In genomic region chr6:31112293-31113077, GRCm38 (mm10) we compare ENCODE assay signal across 15 mouse cellular contexts.
A peak's percentile ranks its signal among the peaks of the same experiment; 100 is the strongest.
DNase-seq lines count a peak whose midpoint lies in the region; ATAC-seq and TF ChIP-seq lines count a peak whose summit lies in the region.
"Had no signal": no experiment of that assay in that cellular context is flagged by ENCODE, and none has a peak within 500 bp of the region (broad histone marks: within the 10 kb centered on the region; RNA-seq: fewer than 3 reads in every experiment).

No protein-coding gene starts in this region.

- H3K27me3 ChIP-seq in heart, embryonic 13.5 days (replicated peaks), result no peaks in the 10 kb centered on the region
- H3K27me3 ChIP-seq in C2C12 (ENCODE audit: control insufficient read depth, insufficient read depth, insufficient read length), result no peaks in the 10 kb centered on the region
- H3K27me3 ChIP-seq in liver, embryonic 12.5 days (replicated peaks), result no peaks in the 10 kb centered on the region
- H3K27me3 ChIP-seq in hindbrain, embryonic 16.5 days (replicated peaks; ENCODE audit: control insufficient read depth, insufficient read depth, low read length), result no peaks in the 10 kb centered on the region
- H3K27me3 ChIP-seq: midbrain, embryonic 13.5 days had no signal

- no peak for TF ChIP-seq POLR2A in bone marrow, adult 2 months (IDR thresholded peaks at IDR 0.05; ENCODE audit: borderline replicate concordance, control insufficient read depth, low read depth, low read length)

- H3ac ChIP-seq in C2C12 (ENCODE audit: control insufficient read depth, insufficient read length, low read depth), result peak overlapping the region; percentile 55

- H3K4me2 ChIP-seq in heart, embryonic 13.5 days, result no peak overlapping the region
- peak overlapping the region; percentile 55 for H3K4me2 ChIP-seq in liver, embryonic 12.5 days
- H3K4me2 ChIP-seq in hindbrain, embryonic 16.5 days (ENCODE audit: low read length), result no peak overlapping the region
- H3K4me2 ChIP-seq: hindbrain, embryonic 14.5 days; midbrain, embryonic 13.5 days had no signal

- peaks cover 94% of the 10 kb centered on the region for H3K79me3 ChIP-seq in C2C12 (ENCODE audit: low read depth)

- intact Hi-C loops in heart, postnatal 10 days (cut with DNase I), result no loop called here

- H3K79me2 ChIP-seq in C2C12 (ENCODE audit: control insufficient read depth, insufficient read depth), result peaks cover 99% of the 10 kb centered on the region

- ATAC-seq in heart, embryonic 13.5 days (ENCODE audit: extremely low read depth, insufficient number of reproducible peaks, low FRiP score, low TSS enrichment), result no peak
- peak; percentile 84 for ATAC-seq in liver, embryonic 12.5 days
- no peak for ATAC-seq in hindbrain, embryonic 16.5 days
- ATAC-seq: activated CD4-positive, CD25-positive, alpha-beta regulatory T cell, adult 4 months; forebrain, embryonic 16.5 days; midbrain, embryonic 13.5 days had no signal

- peak overlapping the region; percentile 44 for H3K27ac ChIP-seq in heart, embryonic 13.5 days (replicated peaks)
- peak overlapping the region; percentile 54 for H3K27ac ChIP-seq in bone marrow, adult 2 months (ENCODE audit: control insufficient read depth, insufficient read depth, low read depth, low read length, poor library complexity)
- peak overlapping the region; percentile 85 for H3K27ac ChIP-seq in liver, embryonic 12.5 days
- H3K27ac ChIP-seq in hindbrain, embryonic 16.5 days (ENCODE audit: low read depth, low read length), result no peak overlapping the region
- H3K27ac ChIP-seq: hindbrain, embryonic 14.5 days; midbrain, embryonic 13.5 days had no signal

- WGBS in heart, embryonic 13.5 days, result 64% methylated on average over 13 of the region's 13 CpGs
- WGBS in bone marrow, adult 2 months, result 54% methylated on average over 13 of the region's 13 CpGs
- WGBS in liver, embryonic 12.5 days (ENCODE audit: insufficient replicate concordance), result 67% methylated on average over 13 of the region's 13 CpGs
- WGBS in hindbrain, embryonic 16.5 days, result 74% methylated on average over 13 of the region's 13 CpGs

- H3K4me1 ChIP-seq in heart, embryonic 13.5 days, result peaks cover 59% of the 10 kb centered on the region
- H3K4me1 ChIP-seq in bone marrow, adult 2 months (ENCODE audit: control insufficient read depth, insufficient read depth, low read length), result peaks cover 9% of the 10 kb centered on the region
- H3K4me1 ChIP-seq in liver, embryonic 12.5 days, result peaks cover 76% of the 10 kb centered on the region
- H3K4me1 ChIP-seq in hindbrain, embryonic 16.5 days (ENCODE audit: control insufficient read depth, insufficient read depth, low read depth, low read length), result no peaks in the 10 kb centered on the region

- no peaks in the 10 kb centered on the region for H3K36me3 ChIP-seq in heart, embryonic 13.5 days
- H3K36me3 ChIP-seq in C2C12 (ENCODE audit: control insufficient read depth, insufficient read depth), result peaks cover 67% of the 10 kb centered on the region
- peaks cover 16% of the 10 kb centered on the region for H3K36me3 ChIP-seq in liver, embryonic 12.5 days
- no peaks in the 10 kb centered on the region for H3K36me3 ChIP-seq in hindbrain, embryonic 16.5 days (ENCODE audit: control insufficient read depth, insufficient read depth, low read length)
- H3K36me3 ChIP-seq: midbrain, embryonic 13.5 days had no signal

- peaks cover 9% of the 10 kb centered on the region; the same call in 1 of the 2 replicates for H3K9me3 ChIP-seq in heart, embryonic 13.5 days
- 0 out of 2 replicates have a peak, but pooled peaks cover 11% of the 10 kb centered on the region for H3K9me3 ChIP-seq in liver, embryonic 12.5 days (replicated peaks)
- H3K9me3 ChIP-seq in hindbrain, embryonic 16.5 days (ENCODE audit: control insufficient read depth, low read length), result peaks cover 8% of the 10 kb centered on the region; the same call in 1 of the 2 replicates

- no peak overlapping the region for H3K4me3 ChIP-seq in heart, embryonic 13.5 days
- H3K4me3 ChIP-seq in C2C12 (ENCODE audit: insufficient read depth, poor library complexity, severe bottlenecking), result no peak overlapping the region
- no peak overlapping the region for H3K4me3 ChIP-seq in bone marrow, adult 2 months (replicated peaks; ENCODE audit: control insufficient read depth, low read depth, low read length)
- no peak overlapping the region for H3K4me3 ChIP-seq in liver, embryonic 12.5 days
- H3K4me3 ChIP-seq in hindbrain, embryonic 16.5 days (ENCODE audit: low read length), result no peak overlapping the region
- H3K4me3 ChIP-seq: midbrain, embryonic 13.5 days had no signal

- peak overlapping the region; percentile 8; the same call in 1 of the 2 replicates for H3K9ac ChIP-seq in heart, embryonic 13.5 days
- peak overlapping the region; percentile 51; the same call in 1 of the 2 replicates for H3K9ac ChIP-seq in liver, embryonic 12.5 days
- no peak overlapping the region for H3K9ac ChIP-seq in hindbrain, embryonic 16.5 days (ENCODE audit: low read depth, low read length)
- H3K9ac ChIP-seq: hindbrain, embryonic 14.5 days; midbrain, embryonic 13.5 days had no signal

- TF ChIP-seq CTCF in C2C12 (IDR thresholded peaks at IDR 0.05; ENCODE audit: control insufficient read depth, insufficient read depth, insufficient read length), result no peak
- no peak for TF ChIP-seq CTCF in bone marrow, adult 2 months (IDR thresholded peaks at IDR 0.05; ENCODE audit: control insufficient read depth, insufficient read depth, low read length)

- DNase-seq in heart, postnatal 10 days, result no peak
- no peak for DNase-seq in cerebellum, postnatal 25 days
- DNase-seq in cerebellum, postnatal 4 days (ENCODE audit: low spot score in 2 of 2), result no peak
- DNase-seq: embryo, embryonic 11 days; kidney, postnatal 36 days; thymus, postnatal 36 days had no signal

TF ChIP-seq in C2C12, 6 proteins besides CTCF, POLR2A, EP300 and RAD21:
- TF ChIP-seq FOSL1 (IDR thresholded peaks at IDR 0.05; ENCODE audit: insufficient read depth, low read length, poor library complexity, severe bottlenecking) (no peak), MYOG (IDR thresholded peaks at IDR 0.05; ENCODE audit: control insufficient read depth, extremely low read depth, insufficient read length) (no peak), MAX (IDR thresholded peaks at IDR 0.05) (no peak), CEBPB (IDR thresholded peaks at IDR 0.05; ENCODE audit: low read depth) (no peak), MYOD1 (IDR thresholded peaks at IDR 0.05; ENCODE audit: control insufficient read depth, insufficient read length, low read depth) (no peak), USF1 (IDR thresholded peaks at IDR 0.05; ENCODE audit: low read depth) (peak; percentile 75)
